Mouse (Mus musculus): ENCODE data around the gene Cyth2. TPM values are rescaled to one million over a fixed set of nuclear protein-coding genes. Genes with fewer than 3 reads are reported as not detected.

The Cyth2 gene
- polyA plus RNA-seq, 1 experiment from 2014 or later: 59.7 TPM

GRCm38 (mm10) chr7:45850661-45851060 is 36.3 kb upstream of the Cyth2 start:
- Histone ChIP-seq H3K4me1 (replicated peaks; ENCODE audit: control insufficient read depth, insufficient read depth) (no peaks in the 10 kb centered on the region), H3K27ac (replicated peaks) (no peak overlapping the region), H3K4me2 (replicated peaks; ENCODE audit: low read depth) (no peak overlapping the region), H3K27me3 (ENCODE audit: control insufficient read depth, insufficient read depth, low read length) (no peaks in the 10 kb centered on the region), H3K9me3 (ENCODE audit: control insufficient read depth, low read length) (no peaks in the 10 kb centered on the region), H3K36me3 (ENCODE audit: control insufficient read depth, insufficient read depth, low read length) (no peaks in the 10 kb centered on the region), H3K4me3 (ENCODE audit: low read depth, low read length) (no peak overlapping the region), H3K9ac (ENCODE audit: low read length) (no peak overlapping the region)
- DNase-seq (ENCODE audit: low spot score) (no peak), ATAC-seq (ENCODE audit: low FRiP score, low TSS enrichment) (no peak)
- whole genome bisulfite sequencing: 76% methylated on average over 3 of the region's 3 CpGs
- TF ChIP-seq CTCF (IDR thresholded peaks at IDR 0.05; ENCODE audit: low read depth) (no peak), EP300 (optimal IDR thresholded peaks at IDR 0.05) (no peak)

- DNase-seq (ENCODE audit: low spot score) (no peak), ATAC-seq (ENCODE audit: low FRiP score, low TSS enrichment) (no peak)
- TF ChIP-seq EP300 (optimal IDR thresholded peaks at IDR 0.05): no peak
- no peak for TF ChIP-seq CTCF (IDR thresholded peaks at IDR 0.05; ENCODE audit: low read depth)
- Histone ChIP-seq H3K4me2 (replicated peaks; ENCODE audit: low read depth) (no peak overlapping the region), H3K4me3 (ENCODE audit: low read depth, low read length) (no peak overlapping the region), H3K9ac (ENCODE audit: low read length) (no peak overlapping the region), H3K27ac (replicated peaks) (no peak overlapping the region), H3K9me3 (ENCODE audit: control insufficient read depth, low read length) (no peaks in the 10 kb centered on the region), H3K27me3 (ENCODE audit: control insufficient read depth, insufficient read depth, low read length) (no peaks in the 10 kb centered on the region), H3K36me3 (ENCODE audit: control insufficient read depth, insufficient read depth, low read length) (no peaks in the 10 kb centered on the region), H3K4me1 (replicated peaks; ENCODE audit: control insufficient read depth, insufficient read depth) (no peaks in the 10 kb centered on the region)
- WGBS: 13% methylated on average over 6 of the region's 6 CpGs
Observed at GRCm38 (mm10) chr7:45848447-45849027, 34.2 kb upstream of the Cyth2 start.

- Histone ChIP-seq H3K27me3 (ENCODE audit: control insufficient read depth, insufficient read depth, low read length) (no peaks in the 10 kb centered on the region), H3K4me3 (ENCODE audit: low read depth, low read length) (no peak overlapping the region), H3K9ac (ENCODE audit: low read length) (no peak overlapping the region), H3K9me3 (ENCODE audit: control insufficient read depth, low read length) (no peaks in the 10 kb centered on the region), H3K4me2 (replicated peaks; ENCODE audit: low read depth) (no peak overlapping the region), H3K4me1 (replicated peaks; ENCODE audit: control insufficient read depth, insufficient read depth) (no peaks in the 10 kb centered on the region), H3K36me3 (ENCODE audit: control insufficient read depth, insufficient read depth, low read length) (no peaks in the 10 kb centered on the region), H3K27ac (replicated peaks) (no peak overlapping the region)
- TF ChIP-seq EP300 (optimal IDR thresholded peaks at IDR 0.05) (no peak), CTCF (IDR thresholded peaks at IDR 0.05; ENCODE audit: low read depth) (no peak)
- 88% methylated on average over 10 of the region's 10 CpGs for WGBS
- DNase-seq (ENCODE audit: low spot score) (no peak), ATAC-seq (ENCODE audit: low FRiP score, low TSS enrichment) (no peak)
Observed at GRCm38 (mm10) chr7:45842950-45843744, 28.8 kb upstream of the Cyth2 start.

GRCm38 (mm10) chr7:45833924-45834323 is 19.5 kb upstream of the Cyth2 start:
- H3K4me1 ChIP-seq (replicated peaks; ENCODE audit: control insufficient read depth, insufficient read depth): peaks cover 5% of the 10 kb centered on the region
- DNase-seq (ENCODE audit: low spot score) (no peak), ATAC-seq (ENCODE audit: low FRiP score, low TSS enrichment) (no peak)
- TF ChIP-seq EP300 (optimal IDR thresholded peaks at IDR 0.05): no peak
- TF ChIP-seq CTCF (IDR thresholded peaks at IDR 0.05; ENCODE audit: low read depth): no peak
- no peaks in the 10 kb centered on the region for H3K9me3 ChIP-seq (ENCODE audit: control insufficient read depth, low read length)
- H3K4me2 ChIP-seq (replicated peaks; ENCODE audit: low read depth): peak overlapping the region; percentile 55
- H3K9ac ChIP-seq (ENCODE audit: low read length): peak overlapping the region; percentile 32
- H3K27me3 ChIP-seq (ENCODE audit: control insufficient read depth, insufficient read depth, low read length): peaks cover 9% of the 10 kb centered on the region
- H3K27ac ChIP-seq (replicated peaks): no peak overlapping the region
- 6% methylated on average over 20 of the region's 31 CpGs for WGBS
- H3K36me3 ChIP-seq (ENCODE audit: control insufficient read depth, insufficient read depth, low read length): no peaks in the 10 kb centered on the region
- H3K4me3 ChIP-seq (ENCODE audit: low read depth, low read length): peak overlapping the region; percentile 44

- H3K9me3 ChIP-seq (ENCODE audit: control insufficient read depth, low read length): no peaks in the 10 kb centered on the region
- DNase-seq (ENCODE audit: low spot score) (peak; percentile 48), ATAC-seq (ENCODE audit: low FRiP score, low TSS enrichment) (peak; percentile 17; the same call in 1 of the 2 replicates)
- TF ChIP-seq CTCF (IDR thresholded peaks at IDR 0.05; ENCODE audit: low read depth) (no peak), EP300 (optimal IDR thresholded peaks at IDR 0.05) (no peak)
- H3K9ac ChIP-seq (ENCODE audit: low read length): peak overlapping the region; percentile 32
- H3K4me1 ChIP-seq (replicated peaks; ENCODE audit: control insufficient read depth, insufficient read depth): peaks cover 5% of the 10 kb centered on the region
- H3K4me3 ChIP-seq (ENCODE audit: low read depth, low read length): peak overlapping the region; percentile 44
- no peak overlapping the region for H3K27ac ChIP-seq (replicated peaks)
- H3K27me3 ChIP-seq (ENCODE audit: control insufficient read depth, insufficient read depth, low read length): peaks cover 9% of the 10 kb centered on the region
- H3K36me3 ChIP-seq (ENCODE audit: control insufficient read depth, insufficient read depth, low read length): no peaks in the 10 kb centered on the region
- H3K4me2 ChIP-seq (replicated peaks; ENCODE audit: low read depth): peak overlapping the region; percentile 55
- whole genome bisulfite sequencing: under 1% methylated on average over 46 of the region's 86 CpGs
Observed at GRCm38 (mm10) chr7:45833148-45833790, 18.9 kb upstream of the Cyth2 start.
